Mouse (Mus musculus) neural tube, embryonic 12.5 days (tissue): ENCODE results near the gene Hoxd10. TPM values are rescaled to one million over a fixed set of nuclear protein-coding genes. Genes with fewer than 3 reads are reported as not detected.

Experiments
- microRNA counts: library from miRNA; unstranded; fragments of <30 nt; microRNA quantifications from one replicate; lab custom pipeline; 2017
- microRNA-seq: library from miRNA; unstranded; fragments of <30 nt; microRNA quantifications from one replicate; pipeline ENCODE4, GENCODE M21; 2017
- polyA plus RNA-seq: library from polyadenylated mRNA; unstranded; fragments of >200 nt; fragmentation: Nextera tagmentation; extraction: Ambion mirVana; gene quantifications from 2 replicates; pipeline ENCODE4 v1.2.1, GENCODE M21; 2016

The Hoxd10 gene
- polyA plus RNA-seq, 1 experiment from 2014 or later, result 49.0 TPM

MicroRNAs within 50 kb of the gene (microRNA counts, 519-probe panel; counts per million panel counts)
- 8,306 counts per million, percentile 99 among the panel's probes with 10 or more counts for microRNA mmu-miR-10b (lab: Ali Mortazavi, UCI)

Small RNA genes within 50 kb of the gene (microRNA-seq; reads per million reads assigned to microRNA genes)
- gene Gm44463, result not detected
- 157,777 reads per million, percentile 100 among the genes with 10 or more reads in this experiment for gene Mir10b

Other genes starting within 250 kb of the Hoxd10 start
- 48.4 and 51.7 TPM in 2 replicates for gene Lnpk, start 112.5 kb upstream of the Hoxd10 start, polyA plus RNA-seq
- gene Evx2, start 32.4 kb upstream of the Hoxd10 start, polyA plus RNA-seq, result 1.1 and 1.2 TPM in 2 replicates
- 0.57 and 2.5 TPM in 2 replicates for gene Hoxd13, start 23.6 kb upstream of the Hoxd10 start, polyA plus RNA-seq
- 4.1 and 8.0 TPM in 2 replicates for gene Hoxd12, start 16.9 kb upstream of the Hoxd10 start, polyA plus RNA-seq
- gene Hoxd11, start 12.4 kb upstream of the Hoxd10 start, polyA plus RNA-seq, result 19.1 and 25.2 TPM in 2 replicates
- gene Hoxd9, start 5.8 kb downstream of the Hoxd10 start, polyA plus RNA-seq, result 34.4 and 36.8 TPM in 2 replicates
- gene Hoxd8, start 12.7 kb downstream of the Hoxd10 start, polyA plus RNA-seq, result 20.8 and 21.4 TPM in 2 replicates
- gene Hoxd3, start 20.0 kb downstream of the Hoxd10 start, polyA plus RNA-seq, result 55.9 and 68.9 TPM in 2 replicates
- gene Hoxd4, start 20.0 kb downstream of the Hoxd10 start, polyA plus RNA-seq, result 14.2 and 16.0 TPM in 2 replicates
- 6.9 and 9.1 TPM in 2 replicates for gene Gm28230, start 34.8 kb downstream of the Hoxd10 start, polyA plus RNA-seq
- gene Hoxd1, start 71.1 kb downstream of the Hoxd10 start, polyA plus RNA-seq, result 6.8 and 7.8 TPM in 2 replicates
- 139 and 144 TPM in 2 replicates for gene Mtx2, start 133.9 kb downstream of the Hoxd10 start, polyA plus RNA-seq